Mouse (Mus musculus): ENCODE results near the gene Ribc2. TPM values are rescaled to one million over a fixed set of nuclear protein-coding genes. Genes with fewer than 3 reads are reported as not detected.

Gene Ribc2
- 0.13 TPM in 1 of 2 replicates, not detected in the other for polyA plus RNA-seq (2016; fragmentation: Nextera tagmentation; extraction: Ambion mirVana)

DNA sequence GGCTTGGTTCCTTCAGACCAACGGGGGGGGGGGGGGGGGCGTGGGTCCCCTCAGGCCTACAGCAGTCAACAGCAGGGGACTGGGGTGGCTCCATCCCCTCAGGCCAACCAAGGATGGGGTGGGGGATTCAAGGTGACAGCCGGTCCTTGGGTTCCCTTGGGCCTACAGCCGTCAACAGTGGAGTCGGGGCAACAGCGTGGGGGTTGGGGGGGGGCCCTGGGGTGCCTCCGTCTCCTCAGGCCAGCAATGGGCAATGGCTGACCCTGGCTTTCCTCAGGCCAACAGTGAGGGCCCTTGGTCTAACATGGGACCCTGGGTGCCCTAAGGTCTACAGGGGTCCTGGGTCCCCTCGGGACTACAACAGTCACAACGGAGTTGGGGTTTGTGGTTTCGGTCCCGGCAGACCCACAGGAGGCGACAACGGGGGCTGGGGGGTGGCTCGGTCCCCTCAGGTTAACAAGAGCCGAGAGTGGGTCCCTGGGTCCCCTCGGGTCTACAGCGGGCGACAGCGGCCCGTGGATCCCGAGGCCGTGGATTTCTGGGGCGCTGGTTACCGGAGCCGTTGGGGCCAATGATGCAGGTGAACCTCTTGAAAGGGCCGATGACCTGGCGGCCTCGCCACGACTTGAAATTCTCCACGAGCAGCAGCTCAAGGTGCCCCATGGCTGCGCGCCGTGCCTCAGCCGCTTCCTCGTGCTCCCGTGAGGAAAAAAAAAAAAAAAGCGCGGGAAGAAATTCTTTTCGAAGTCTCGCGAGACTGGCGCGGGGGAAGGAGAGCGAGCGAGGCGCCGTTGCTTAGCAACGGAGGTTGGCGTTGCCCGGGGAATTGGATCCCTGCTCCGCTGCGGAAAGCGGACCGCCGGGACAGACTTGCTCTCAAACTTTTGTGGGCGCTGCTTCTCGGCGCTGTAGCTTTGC, at the start of gene Ribc2, which contains the start of gene Smc1b:
TSS of gene Ribc2 (plus strand) at position 804 of the 918 bp plus-strand sequence.
TSS of gene Smc1b (minus strand) at position 690 of the 918 bp plus-strand sequence.
- Histone ChIP-seq H3K27ac (ENCODE audit: poor library complexity, severe bottlenecking) (no peak within 1 kb of the TSS), H3K4me2 (peak within 1 kb of the TSS; percentile 65), H3K9ac (no peak within 1 kb of the TSS), H3K4me1 (replicated peaks) (peaks cover 4% of the 10 kb centered on the region; the same call in 1 of the 2 replicates), H3K36me3 (no peaks in the 10 kb centered on the region), H3K4me3 (peak within 1 kb of the TSS; percentile 30), H3K9me3 (replicated peaks) (0 out of 2 replicates have a peak, but pooled peaks cover 4% of the 10 kb centered on the region), H3K27me3 (replicated peaks) (peaks cover 27% of the 10 kb centered on the region)
- 0 out of 2 replicates have a peak, but pooled peaks have one; percentile 25 for ATAC-seq (ENCODE audit: insufficient number of reproducible peaks, low FRiP score)
- WGBS = 27% methylated on average over 55 of the region's 58 CpGs

DNA sequence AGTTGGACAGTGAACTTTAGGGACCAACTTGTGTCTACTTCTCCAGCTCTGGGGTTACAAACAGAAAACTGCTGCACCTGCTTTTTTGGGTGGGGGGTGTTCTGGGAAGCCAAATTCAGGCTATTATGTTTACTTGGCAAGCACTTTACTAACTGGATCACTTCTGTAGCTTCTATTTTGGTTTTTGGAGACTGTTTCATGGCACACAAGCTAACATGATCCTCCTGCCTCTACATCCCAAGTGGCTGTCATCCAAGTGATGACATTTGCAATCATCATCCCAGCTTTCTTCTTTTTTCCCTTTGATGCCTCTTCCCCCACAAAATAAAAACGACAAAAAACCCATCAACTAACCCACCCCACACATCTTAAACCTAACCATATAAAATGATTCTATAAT, 46.2 kb upstream of the Ribc2 start:
- ATAC-seq (ENCODE audit: insufficient number of reproducible peaks, low FRiP score) = no peak
- Histone ChIP-seq H3K4me3 (no peak overlapping the region), H3K36me3 (no peaks in the 10 kb centered on the region), H3K27me3 (replicated peaks) (no peaks in the 10 kb centered on the region; the same call in none of the 2 replicates), H3K27ac (ENCODE audit: poor library complexity, severe bottlenecking) (no peak overlapping the region), H3K9ac (no peak overlapping the region), H3K4me2 (no peak overlapping the region), H3K4me1 (replicated peaks) (no peaks in the 10 kb centered on the region), H3K9me3 (replicated peaks) (no peaks in the 10 kb centered on the region)
- 47% methylated on average over 1 of the region's 1 CpGs for WGBS

GRCm38 (mm10) chr15:85132193-85132520, 279 bp downstream of the Ribc2 start:
- 0 out of 2 replicates have a peak, but pooled peaks cover 4% of the 10 kb centered on the region for H3K9me3 ChIP-seq (replicated peaks)
- peak overlapping the region; percentile 30 for H3K4me3 ChIP-seq
- H3K27me3 ChIP-seq (replicated peaks) = peaks cover 31% of the 10 kb centered on the region
- peaks cover 4% of the 10 kb centered on the region; the same call in 1 of the 2 replicates for H3K4me1 ChIP-seq (replicated peaks)
- H3K4me2 ChIP-seq = peak overlapping the region; percentile 65
- H3K36me3 ChIP-seq = no peaks in the 10 kb centered on the region
- no peak overlapping the region for H3K9ac ChIP-seq
- no peak overlapping the region for H3K27ac ChIP-seq (ENCODE audit: poor library complexity, severe bottlenecking)
- 18% methylated on average over 10 of the region's 10 CpGs for WGBS
- ATAC-seq (ENCODE audit: insufficient number of reproducible peaks, low FRiP score) = no peak

DNA sequence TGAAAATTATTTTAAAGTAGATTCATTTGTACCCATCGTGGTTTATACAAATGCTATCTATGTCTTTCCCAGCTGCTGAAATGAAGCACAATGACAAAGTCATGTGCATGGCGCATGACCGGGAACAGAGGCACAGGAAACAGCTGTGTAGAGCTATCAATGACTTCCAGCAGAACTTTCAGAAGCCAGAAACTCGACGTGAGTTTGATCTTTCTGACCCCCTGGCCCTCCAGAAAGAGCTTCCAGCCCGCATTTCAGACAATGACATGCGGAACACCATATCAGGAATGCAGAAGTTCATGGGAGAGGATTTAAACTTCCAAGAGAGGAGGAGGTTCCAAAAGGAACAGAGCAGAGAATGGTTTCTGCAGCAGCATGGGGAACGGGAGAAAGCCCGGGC, 3.3 kb downstream of the Ribc2 start:
- no peak overlapping the region for H3K4me3 ChIP-seq
- no peak for ATAC-seq (ENCODE audit: insufficient number of reproducible peaks, low FRiP score)
- 0 out of 2 replicates have a peak, but pooled peaks cover 4% of the 10 kb centered on the region for H3K9me3 ChIP-seq (replicated peaks)
- peaks cover 4% of the 10 kb centered on the region; the same call in 1 of the 2 replicates for H3K4me1 ChIP-seq (replicated peaks)
- no peaks in the 10 kb centered on the region for H3K36me3 ChIP-seq
- H3K27me3 ChIP-seq (replicated peaks) = peaks cover 41% of the 10 kb centered on the region
- H3K9ac ChIP-seq = no peak overlapping the region
- 39% methylated on average over 9 of the region's 9 CpGs for WGBS
- H3K4me2 ChIP-seq = no peak overlapping the region
- no peak overlapping the region for H3K27ac ChIP-seq (ENCODE audit: poor library complexity, severe bottlenecking)

- Histone ChIP-seq H3K27me3 (replicated peaks) (peaks cover 37% of the 10 kb centered on the region; the same call in 1 of the 2 replicates), H3K9ac (no peak overlapping the region), H3K4me3 (no peak overlapping the region), H3K36me3 (no peaks in the 10 kb centered on the region), H3K4me1 (replicated peaks) (no peaks in the 10 kb centered on the region), H3K4me2 (no peak overlapping the region), H3K27ac (ENCODE audit: poor library complexity, severe bottlenecking) (no peak overlapping the region), H3K9me3 (replicated peaks) (0 out of 2 replicates have a peak, but pooled peaks cover 3% of the 10 kb centered on the region)
- ATAC-seq (ENCODE audit: insufficient number of reproducible peaks, low FRiP score) = no peak
- 75% methylated on average over 10 of the region's 10 CpGs for WGBS
These were observed 9.4 kb downstream of the Ribc2 start for GRCm38 (mm10) chr15:85141290-85141689.

DNA sequence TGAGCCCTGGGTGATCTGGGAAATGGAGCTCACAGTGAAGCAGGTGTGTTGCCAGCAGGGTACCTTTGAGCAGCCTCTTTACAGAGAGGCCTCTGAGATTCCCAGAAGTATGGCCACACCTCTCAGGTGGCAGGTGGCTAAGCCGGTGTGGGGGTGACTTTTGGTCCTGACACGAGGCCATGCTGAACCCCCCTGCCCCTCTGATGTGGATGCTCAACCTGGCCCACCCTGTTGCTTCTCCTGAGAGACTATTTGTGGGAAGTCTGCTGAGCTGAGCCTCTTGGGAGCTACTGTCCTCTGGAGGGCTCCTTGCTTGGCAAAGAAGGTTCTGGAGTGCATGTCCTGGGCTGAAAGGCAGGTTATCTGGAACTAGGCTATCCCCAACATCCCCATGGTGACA, 10.6 kb downstream of the Ribc2 start:
- no peaks in the 10 kb centered on the region for H3K4me1 ChIP-seq (replicated peaks)
- 66% methylated on average over 2 of the region's 2 CpGs for WGBS
- no peak overlapping the region for H3K4me2 ChIP-seq
- H3K9me3 ChIP-seq (replicated peaks) = 0 out of 2 replicates have a peak, but pooled peaks cover 3% of the 10 kb centered on the region
- H3K27ac ChIP-seq (ENCODE audit: poor library complexity, severe bottlenecking) = no peak overlapping the region
- H3K4me3 ChIP-seq = no peak overlapping the region
- no peak overlapping the region for H3K9ac ChIP-seq
- H3K36me3 ChIP-seq = no peaks in the 10 kb centered on the region
- H3K27me3 ChIP-seq (replicated peaks) = peaks cover 30% of the 10 kb centered on the region; the same call in 1 of the 2 replicates
- no peak for ATAC-seq (ENCODE audit: insufficient number of reproducible peaks, low FRiP score)

- H3K9ac ChIP-seq = no peak overlapping the region
- H3K36me3 ChIP-seq = no peaks in the 10 kb centered on the region
- 0 out of 2 replicates have a peak, but pooled peaks cover 3% of the 10 kb centered on the region for H3K9me3 ChIP-seq (replicated peaks)
- no peak overlapping the region for H3K4me2 ChIP-seq
- no peaks in the 10 kb centered on the region for H3K4me1 ChIP-seq (replicated peaks)
- H3K27ac ChIP-seq (ENCODE audit: poor library complexity, severe bottlenecking) = no peak overlapping the region
- peaks cover 32% of the 10 kb centered on the region for H3K27me3 ChIP-seq (replicated peaks)
- ATAC-seq (ENCODE audit: insufficient number of reproducible peaks, low FRiP score) = no peak
- WGBS = 84% methylated on average over 11 of the region's 11 CpGs
- no peak overlapping the region for H3K4me3 ChIP-seq
These were observed 11.3 kb downstream of the Ribc2 start for GRCm38 (mm10) chr15:85143161-85143560.

DNA sequence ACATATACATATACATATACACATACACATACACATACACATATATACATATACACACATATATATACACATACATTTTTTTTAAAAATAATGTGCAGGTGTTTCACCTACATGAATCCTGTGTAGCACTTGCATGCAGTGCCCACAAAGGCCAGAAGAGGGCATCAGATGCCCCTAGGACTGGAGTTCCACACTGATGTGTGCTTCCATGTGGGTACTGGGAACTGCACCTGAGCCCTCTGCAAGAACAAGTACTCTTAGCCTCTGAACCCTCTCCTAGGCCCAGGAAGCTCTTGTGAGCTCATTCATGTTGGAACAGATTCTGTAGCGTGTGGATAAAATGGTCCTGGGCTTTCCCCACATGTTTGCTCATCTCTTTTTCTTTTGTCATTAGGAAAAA, 11.9 kb downstream of the Ribc2 start:
- Histone ChIP-seq H3K27me3 (replicated peaks) (peaks cover 37% of the 10 kb centered on the region), H3K9me3 (replicated peaks) (0 out of 2 replicates have a peak, but pooled peaks cover 3% of the 10 kb centered on the region), H3K36me3 (no peaks in the 10 kb centered on the region), H3K4me2 (no peak overlapping the region), H3K27ac (ENCODE audit: poor library complexity, severe bottlenecking) (no peak overlapping the region), H3K9ac (no peak overlapping the region), H3K4me1 (replicated peaks) (no peaks in the 10 kb centered on the region), H3K4me3 (no peak overlapping the region)
- WGBS = 82% methylated on average over 1 of the region's 1 CpGs
- no peak for ATAC-seq (ENCODE audit: insufficient number of reproducible peaks, low FRiP score)

DNA sequence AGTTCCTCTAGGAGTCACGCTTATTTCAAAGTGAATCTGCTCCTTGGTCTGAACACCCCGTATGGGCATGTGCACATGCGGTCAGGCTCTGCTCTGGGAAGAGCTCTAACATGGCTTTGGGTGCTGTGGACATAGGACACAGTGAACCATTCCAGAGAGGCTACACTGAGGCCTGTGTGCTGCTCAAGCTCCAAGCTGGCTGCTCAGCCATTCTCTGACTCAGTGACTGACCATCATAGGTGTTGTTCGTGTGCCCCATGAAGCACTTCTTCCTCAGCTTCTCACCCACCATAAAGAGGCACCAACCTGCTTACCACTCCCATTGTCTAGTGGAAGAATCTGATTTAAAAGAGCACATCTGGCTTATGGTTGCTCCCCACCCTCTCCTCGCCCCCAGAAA, 12.4 kb downstream of the Ribc2 start:
- H3K4me1 ChIP-seq (replicated peaks) = no peaks in the 10 kb centered on the region
- peaks cover 37% of the 10 kb centered on the region for H3K27me3 ChIP-seq (replicated peaks)
- no peak overlapping the region for H3K4me3 ChIP-seq
- H3K4me2 ChIP-seq = no peak overlapping the region
- whole genome bisulfite sequencing = 82% methylated on average over 5 of the region's 5 CpGs
- no peak for ATAC-seq (ENCODE audit: insufficient number of reproducible peaks, low FRiP score)
- H3K9ac ChIP-seq = no peak overlapping the region
- H3K27ac ChIP-seq (ENCODE audit: poor library complexity, severe bottlenecking) = no peak overlapping the region
- no peaks in the 10 kb centered on the region for H3K36me3 ChIP-seq
- H3K9me3 ChIP-seq (replicated peaks) = 0 out of 2 replicates have a peak, but pooled peaks cover 3% of the 10 kb centered on the region

GRCm38 (mm10) chr15:85151433-85151918, 19.6 kb downstream of the Ribc2 start:
- ATAC-seq (ENCODE audit: insufficient number of reproducible peaks, low FRiP score) = peak; percentile 44; the same call in 1 of the 2 replicates
- H3K27me3 ChIP-seq (replicated peaks) = peaks cover 32% of the 10 kb centered on the region
- no peak overlapping the region for H3K4me3 ChIP-seq
- no peaks in the 10 kb centered on the region for H3K36me3 ChIP-seq
- H3K9ac ChIP-seq = no peak overlapping the region
- peaks cover 17% of the 10 kb centered on the region for H3K4me1 ChIP-seq (replicated peaks)
- WGBS = 19% methylated on average over 13 of the region's 13 CpGs
- H3K9me3 ChIP-seq (replicated peaks) = no peaks in the 10 kb centered on the region
- no peak overlapping the region for H3K4me2 ChIP-seq
- no peak overlapping the region for H3K27ac ChIP-seq (ENCODE audit: poor library complexity, severe bottlenecking)

GRCm38 (mm10) chr15:85152577-85152976, 20.7 kb downstream of the Ribc2 start:
- ATAC-seq (ENCODE audit: insufficient number of reproducible peaks, low FRiP score) = no peak
- H3K27ac ChIP-seq (ENCODE audit: poor library complexity, severe bottlenecking) = no peak overlapping the region
- no peak overlapping the region for H3K4me3 ChIP-seq
- no peaks in the 10 kb centered on the region for H3K9me3 ChIP-seq (replicated peaks)
- H3K4me1 ChIP-seq (replicated peaks) = peaks cover 22% of the 10 kb centered on the region
- no peaks in the 10 kb centered on the region for H3K36me3 ChIP-seq
- no peak overlapping the region for H3K4me2 ChIP-seq
- WGBS = 65% methylated on average over 3 of the region's 3 CpGs
- H3K27me3 ChIP-seq (replicated peaks) = peaks cover 32% of the 10 kb centered on the region
- no peak overlapping the region for H3K9ac ChIP-seq
